Mouse (Mus musculus): ENCODE results near the gene Ptx4.
A peak's percentile ranks its signal among the peaks of the same experiment; 100 is the strongest.
"Not testable (repeated sequence)": the region's sequence is repeated elsewhere in the genome, so short reads cannot be mapped to it uniquely, and the experiment has no call there.

Gene Ptx4

DNA sequence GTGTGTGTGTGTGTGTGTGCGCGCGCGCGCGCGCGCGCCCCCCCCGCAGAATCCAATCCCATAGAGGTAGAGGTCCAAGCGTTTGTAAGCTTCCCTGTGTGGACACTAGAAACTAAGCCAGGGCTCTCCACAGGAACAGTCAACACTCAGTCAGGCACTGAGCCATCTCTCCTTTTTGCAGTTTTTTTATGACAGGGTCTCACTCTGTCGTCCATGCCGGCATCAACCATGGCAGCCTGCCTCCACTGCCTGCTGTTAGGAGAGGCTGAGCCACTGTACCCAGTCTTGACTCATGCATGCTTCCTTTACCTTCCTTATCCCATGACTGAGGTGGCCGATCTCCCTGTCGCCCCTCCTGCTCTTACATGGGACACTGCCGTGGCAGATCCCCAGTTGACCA is 12.8 kb upstream of the Ptx4 start:
- DNase-seq (ENCODE audit: low read depth, low spot score): no peak

DNA sequence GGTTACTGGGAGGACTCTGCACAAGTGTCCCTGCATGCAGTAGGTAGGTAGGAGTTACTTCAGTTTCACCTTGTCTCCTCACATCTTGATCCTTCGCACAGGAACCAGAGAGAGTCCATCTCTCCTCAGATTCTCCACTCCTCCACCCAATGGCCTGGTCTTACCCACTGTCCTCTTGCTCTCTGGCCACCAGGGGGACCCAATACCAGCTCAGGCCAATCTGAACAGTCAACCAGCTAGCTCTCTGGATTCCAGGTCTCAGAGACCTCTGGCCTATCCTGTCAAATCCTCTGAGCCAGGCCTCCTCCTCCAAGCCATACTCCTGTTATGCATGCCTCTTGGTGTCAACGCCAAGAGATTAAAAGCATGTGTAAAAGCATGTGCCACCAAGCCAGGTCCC is 11.0 kb upstream of the Ptx4 start:
- H3K27me3 ChIP-seq (ENCODE audit: control insufficient read depth, insufficient read depth, low read length, poor library complexity, severe bottlenecking): no peaks in the 10 kb centered on the region
- peak; percentile 59 for DNase-seq (ENCODE audit: low read depth, low spot score)
- H3K36me3 ChIP-seq (ENCODE audit: control insufficient read depth, insufficient read depth, low read length, poor library complexity, severe bottlenecking): no peaks in the 10 kb centered on the region; the same call in 1 of the 2 replicates

More for the DNA sequence above, 12.8 kb upstream of the Ptx4 start:
- H3K36me3 ChIP-seq (ENCODE audit: control insufficient read depth, insufficient read depth, low read length, poor library complexity, severe bottlenecking): peaks cover 2% of the 10 kb centered on the region; the same call in 1 of the 2 replicates
- H3K27me3 ChIP-seq (ENCODE audit: control insufficient read depth, insufficient read depth, low read length, poor library complexity, severe bottlenecking): no peaks in the 10 kb centered on the region

- Histone ChIP-seq H3K27me3 (ENCODE audit: control insufficient read depth, insufficient read depth, low read length, poor library complexity, severe bottlenecking) (no peaks in the 10 kb centered on the region), H3K36me3 (ENCODE audit: control insufficient read depth, insufficient read depth, low read length, poor library complexity, severe bottlenecking) (no peaks in the 10 kb centered on the region; the same call in 1 of the 2 replicates)
- DNase-seq (ENCODE audit: low read depth, low spot score): no peak
Measured at GRCm38 (mm10) chr17:25110590-25110989, 10.0 kb upstream of the Ptx4 start.

GRCm38 (mm10) chr17:25111220-25111619 is 9.3 kb upstream of the Ptx4 start:
- H3K27me3 ChIP-seq (ENCODE audit: control insufficient read depth, insufficient read depth, low read length, poor library complexity, severe bottlenecking): no peaks in the 10 kb centered on the region
- DNase-seq (ENCODE audit: low read depth, low spot score): no peak
- no peaks in the 10 kb centered on the region; the same call in 1 of the 2 replicates for H3K36me3 ChIP-seq (ENCODE audit: control insufficient read depth, insufficient read depth, low read length, poor library complexity, severe bottlenecking)

DNA sequence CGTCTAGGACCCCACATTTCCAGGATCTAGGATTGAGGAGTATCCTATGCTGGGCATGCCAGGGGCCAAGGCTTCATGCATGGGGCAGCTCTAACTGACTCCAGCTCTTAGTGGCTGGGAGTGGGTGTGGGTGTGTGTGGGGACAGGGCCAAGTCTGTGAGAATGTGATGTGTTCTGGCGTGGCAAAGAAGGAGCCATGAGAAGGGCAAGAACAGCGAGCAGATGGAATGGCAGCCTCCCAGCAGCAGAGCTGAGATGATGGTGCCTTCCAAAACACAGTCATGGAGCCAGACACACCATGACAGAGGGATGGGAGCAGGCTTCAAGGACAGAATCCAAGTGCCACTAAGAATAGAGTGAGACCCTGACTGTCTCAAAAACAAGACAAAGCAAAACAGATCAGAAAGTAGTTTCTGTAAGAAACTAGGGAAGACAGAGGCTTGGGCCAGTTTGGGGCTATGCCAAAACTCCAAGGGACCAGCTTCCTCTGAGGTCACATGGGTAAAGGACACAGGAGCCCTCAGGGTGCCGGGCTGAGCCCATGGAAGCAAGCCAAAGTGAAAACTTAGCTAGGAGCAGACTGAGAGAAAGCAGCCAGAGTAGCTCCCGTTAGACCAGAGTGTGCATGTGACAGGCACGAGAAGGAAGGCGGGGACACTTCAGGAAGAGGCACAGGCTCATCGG is 8.7 kb upstream of the Ptx4 start:
- H3K36me3 ChIP-seq (ENCODE audit: control insufficient read depth, insufficient read depth, low read length, poor library complexity, severe bottlenecking): no peaks in the 10 kb centered on the region; the same call in 1 of the 2 replicates
- no peaks in the 10 kb centered on the region for H3K27me3 ChIP-seq (ENCODE audit: control insufficient read depth, insufficient read depth, low read length, poor library complexity, severe bottlenecking)
- no peak for DNase-seq (ENCODE audit: low read depth, low spot score)

DNA sequence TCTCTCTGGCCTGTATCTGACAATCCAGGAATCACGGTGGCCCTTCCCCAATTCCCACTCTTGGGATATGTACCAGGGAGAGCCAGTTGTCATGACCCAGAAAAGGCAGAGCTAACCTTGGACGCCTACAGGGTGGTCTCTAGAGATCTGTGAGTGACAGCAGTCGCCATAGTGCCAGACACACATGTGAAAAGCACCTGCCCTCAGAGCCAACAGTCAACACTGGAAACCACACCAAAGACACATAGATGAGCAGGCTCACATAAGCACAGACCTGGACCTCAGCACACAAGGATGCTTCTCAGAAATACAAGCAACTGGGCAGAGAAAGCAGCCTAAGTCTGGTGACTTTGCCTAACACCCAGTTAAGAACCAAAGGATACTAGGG is 8.1 kb upstream of the Ptx4 start:
- no peaks in the 10 kb centered on the region for H3K27me3 ChIP-seq (ENCODE audit: control insufficient read depth, insufficient read depth, low read length, poor library complexity, severe bottlenecking)
- no peak for DNase-seq (ENCODE audit: low read depth, low spot score)
- no peaks in the 10 kb centered on the region; the same call in 1 of the 2 replicates for H3K36me3 ChIP-seq (ENCODE audit: control insufficient read depth, insufficient read depth, low read length, poor library complexity, severe bottlenecking)

GRCm38 (mm10) chr17:25114908-25115645 is 5.5 kb upstream of the Ptx4 start:
- no peak for DNase-seq (ENCODE audit: low read depth, low spot score)

GRCm38 (mm10) chr17:25115664-25116432 is 4.7 kb upstream of the Ptx4 start, which contains the start of gene Telo2:
TSS of gene Telo2 (minus strand) at chr17:25115967.
- peak; percentile 94 for DNase-seq (ENCODE audit: low read depth, low spot score)
- no peaks in the 10 kb centered on the region for H3K27me3 ChIP-seq (ENCODE audit: control insufficient read depth, insufficient read depth, low read length, poor library complexity, severe bottlenecking)
- H3K36me3 ChIP-seq (ENCODE audit: control insufficient read depth, insufficient read depth, low read length, poor library complexity, severe bottlenecking): no peaks in the 10 kb centered on the region; the same call in 1 of the 2 replicates

More at GRCm38 (mm10) chr17:25114908-25115645, 5.5 kb upstream of the Ptx4 start:
- no peaks in the 10 kb centered on the region; the same call in 1 of the 2 replicates for H3K36me3 ChIP-seq (ENCODE audit: control insufficient read depth, insufficient read depth, low read length, poor library complexity, severe bottlenecking)
- no peaks in the 10 kb centered on the region for H3K27me3 ChIP-seq (ENCODE audit: control insufficient read depth, insufficient read depth, low read length, poor library complexity, severe bottlenecking)

DNA sequence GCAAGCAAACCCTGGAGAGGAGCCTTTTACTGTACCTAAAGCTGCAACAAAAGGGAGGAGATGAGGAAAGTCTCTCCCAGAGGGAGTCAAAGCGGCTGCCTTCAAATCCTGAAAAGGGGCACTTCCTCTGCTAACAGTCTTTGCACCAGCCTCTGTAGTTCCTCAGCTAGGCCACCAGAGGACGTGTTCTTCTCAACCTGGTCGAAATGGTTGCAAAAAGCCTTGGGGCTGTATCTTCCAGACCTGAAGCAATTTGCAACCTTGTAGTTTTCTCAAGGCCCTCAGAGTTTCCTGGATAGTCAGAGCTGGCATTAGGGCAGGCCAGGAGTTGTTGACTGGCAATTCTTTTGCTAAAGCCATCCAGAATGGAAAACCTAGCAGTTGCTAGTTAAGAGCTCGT is 3.3 kb upstream of the Ptx4 start:
- no peaks in the 10 kb centered on the region; the same call in 1 of the 2 replicates for H3K36me3 ChIP-seq (ENCODE audit: control insufficient read depth, insufficient read depth, low read length, poor library complexity, severe bottlenecking)
- no peaks in the 10 kb centered on the region for H3K27me3 ChIP-seq (ENCODE audit: control insufficient read depth, insufficient read depth, low read length, poor library complexity, severe bottlenecking)
- DNase-seq (ENCODE audit: low read depth, low spot score): peak; percentile 36

GRCm38 (mm10) chr17:25123979-25124378 is 3.4 kb downstream of the Ptx4 start:
- Histone ChIP-seq H3K36me3 (ENCODE audit: control insufficient read depth, insufficient read depth, low read length, poor library complexity, severe bottlenecking) (no peaks in the 10 kb centered on the region), H3K27me3 (ENCODE audit: control insufficient read depth, insufficient read depth, low read length, poor library complexity, severe bottlenecking) (no peaks in the 10 kb centered on the region)
- peak; percentile 65 for DNase-seq (ENCODE audit: low read depth, low spot score)

- DNase-seq (ENCODE audit: low read depth, low spot score); H3K27me3 ChIP-seq (ENCODE audit: control insufficient read depth, insufficient read depth, low read length, poor library complexity, severe bottlenecking); H3K36me3 ChIP-seq (ENCODE audit: control insufficient read depth, insufficient read depth, low read length, poor library complexity, severe bottlenecking): not testable (repeated sequence)
Measured at GRCm38 (mm10) chr17:25125442-25126060, 5.0 kb downstream of the Ptx4 start.

- DNase-seq (ENCODE audit: low read depth, low spot score): no peak
- Histone ChIP-seq H3K36me3 (ENCODE audit: control insufficient read depth, insufficient read depth, low read length, poor library complexity, severe bottlenecking) (no peaks in the 10 kb centered on the region), H3K27me3 (ENCODE audit: control insufficient read depth, insufficient read depth, low read length, poor library complexity, severe bottlenecking) (no peaks in the 10 kb centered on the region; the same call in 1 of the 2 replicates)
Measured at GRCm38 (mm10) chr17:25127079-25127478, 6.5 kb downstream of the Ptx4 start.

- no peak for DNase-seq (ENCODE audit: low read depth, low spot score)
- no peaks in the 10 kb centered on the region for H3K36me3 ChIP-seq (ENCODE audit: control insufficient read depth, insufficient read depth, low read length, poor library complexity, severe bottlenecking)
- H3K27me3 ChIP-seq (ENCODE audit: control insufficient read depth, insufficient read depth, low read length, poor library complexity, severe bottlenecking): no peaks in the 10 kb centered on the region; the same call in 1 of the 2 replicates
Measured at GRCm38 (mm10) chr17:25127681-25128080, 7.1 kb downstream of the Ptx4 start.

DNA sequence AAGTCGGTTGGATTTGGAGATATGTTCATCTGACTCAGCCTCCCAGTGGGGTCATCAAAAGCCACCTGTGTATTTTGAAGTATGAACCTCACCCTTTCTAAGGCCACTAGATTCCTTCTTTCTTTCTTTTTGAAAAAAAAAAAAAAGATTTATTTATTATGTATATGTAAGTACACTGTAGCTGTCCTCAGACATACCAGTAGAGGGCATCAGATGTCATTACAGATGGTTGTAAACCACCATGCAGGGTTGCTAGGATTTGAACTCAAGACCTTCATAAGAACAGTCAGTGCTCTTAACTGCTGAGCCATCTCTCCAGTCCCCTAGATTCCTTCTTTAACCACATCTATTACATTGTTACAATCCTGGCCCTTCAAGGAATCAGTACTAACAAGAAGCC is 9.5 kb downstream of the Ptx4 start:
- Histone ChIP-seq H3K27me3 (ENCODE audit: control insufficient read depth, insufficient read depth, low read length, poor library complexity, severe bottlenecking) (no peaks in the 10 kb centered on the region; the same call in 1 of the 2 replicates), H3K36me3 (ENCODE audit: control insufficient read depth, insufficient read depth, low read length, poor library complexity, severe bottlenecking) (no peaks in the 10 kb centered on the region)
- peak; percentile 59 for DNase-seq (ENCODE audit: low read depth, low spot score)
